Mouse (Mus musculus) liver (tissue): ENCODE data around the gene Spint1.

Source experiments
- DNase-seq: peaks from one replicate; pipeline ENCODE4 v3.0.0-alpha.2; 2020; ENCODE audit warnings: mixed read lengths

Gene Spint1

DNA sequence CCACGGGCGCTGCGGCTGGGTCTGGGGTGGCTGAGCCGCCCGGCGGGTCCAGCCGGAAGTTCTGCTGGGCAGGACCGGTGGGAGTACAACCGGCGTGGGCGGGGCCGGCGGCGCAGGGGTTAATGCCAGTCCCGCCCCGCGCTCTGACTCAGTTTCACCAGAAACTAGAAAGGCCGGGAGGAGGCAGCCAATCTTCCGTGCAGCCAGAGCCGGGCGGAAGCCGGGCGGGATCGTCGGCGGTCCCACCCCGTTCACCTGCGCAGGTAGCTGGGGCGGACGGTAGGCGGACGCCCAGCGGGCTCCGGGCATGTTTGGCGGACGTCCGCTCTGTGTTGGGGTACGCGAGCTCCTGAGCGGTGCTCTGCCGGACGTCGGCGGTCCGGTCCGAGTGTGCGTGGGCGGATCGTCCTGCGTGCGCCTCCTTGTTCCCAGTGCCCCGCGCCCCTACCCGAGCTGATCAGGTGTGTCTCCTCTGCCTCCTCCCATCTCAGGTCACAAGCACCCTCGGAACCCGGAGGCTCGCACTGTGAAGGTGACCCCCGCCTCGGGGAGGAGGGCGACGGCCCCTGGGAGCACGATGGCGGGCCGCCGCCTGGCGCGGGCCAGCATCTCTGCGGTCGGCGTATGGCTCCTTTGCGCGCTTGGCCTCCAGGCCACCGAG lies at the start of gene Spint1:
Gene Spint1 (plus strand): TSS at position 153 of the 661 bp plus-strand sequence.
- DNase-seq, result no peak

GRCm38 (mm10) chr2:119189029-119189710 lies 48.0 kb upstream of the Spint1 start:
- DNase-seq, result peak; percentile 89

- no peak for DNase-seq
Measured at GRCm38 (mm10) chr2:119190969-119191368, 46.2 kb upstream of the Spint1 start.

GRCm38 (mm10) chr2:119194140-119194539 lies 43.0 kb upstream of the Spint1 start:
- DNase-seq, result no peak

- no peak for DNase-seq
Measured at GRCm38 (mm10) chr2:119196316-119197108, 40.6 kb upstream of the Spint1 start.

- no peak for DNase-seq
Measured at GRCm38 (mm10) chr2:119197493-119197892, 39.7 kb upstream of the Spint1 start.

DNA sequence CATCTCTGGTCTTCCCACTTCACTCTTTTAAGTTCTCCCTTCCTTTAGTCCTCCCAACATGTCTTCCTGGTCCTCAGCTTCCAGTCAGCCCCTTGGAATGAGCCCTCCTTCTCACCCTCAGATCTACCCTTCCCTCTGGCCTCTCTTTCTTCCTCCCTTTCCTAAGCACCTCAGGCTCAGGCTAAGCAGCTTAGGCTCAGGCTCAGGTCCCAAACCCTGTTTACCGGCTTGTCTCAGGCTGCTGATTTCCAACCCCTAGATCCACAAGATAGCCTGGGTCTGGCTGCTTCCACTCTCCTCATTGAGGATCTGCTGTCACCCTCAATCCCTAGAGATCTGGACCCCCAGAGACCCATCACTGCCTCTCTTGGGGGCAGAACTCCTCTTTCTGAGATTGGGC lies 39.1 kb upstream of the Spint1 start:
- no peak for DNase-seq

- DNase-seq, result no peak
Measured at GRCm38 (mm10) chr2:119198934-119199333, 38.2 kb upstream of the Spint1 start.

DNA sequence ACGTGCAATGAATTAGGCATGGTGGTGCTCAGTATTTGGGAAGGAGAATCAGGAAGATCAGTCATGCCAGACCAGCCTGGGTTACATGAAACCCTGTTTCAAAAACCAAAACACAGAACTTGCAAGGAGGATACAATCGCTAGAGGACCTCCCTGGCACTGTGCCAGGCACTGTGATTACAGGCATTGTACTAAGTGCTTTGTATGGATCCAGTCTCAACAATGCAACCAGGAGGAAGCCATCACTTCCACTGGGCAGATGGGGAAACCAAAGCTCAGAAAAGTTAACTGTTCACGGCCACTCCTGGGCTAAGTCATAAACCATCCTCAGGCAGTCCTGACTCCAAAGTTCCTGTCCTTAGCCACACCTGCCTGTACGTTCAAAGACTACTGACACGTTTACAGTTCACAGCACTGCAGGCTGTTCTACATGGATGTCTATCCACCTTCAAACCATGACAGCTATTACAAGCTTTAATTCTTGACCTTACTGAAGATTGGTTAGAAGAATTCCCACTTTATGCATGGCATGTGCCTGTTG lies 34.2 kb upstream of the Spint1 start:
- DNase-seq, result peak; percentile 27

GRCm38 (mm10) chr2:119203871-119204460 lies 33.2 kb upstream of the Spint1 start:
- DNase-seq, result no peak

- DNase-seq, result no peak
Measured at GRCm38 (mm10) chr2:119207961-119208343, 29.2 kb upstream of the Spint1 start.

- peak; percentile 95 for DNase-seq
Measured at GRCm38 (mm10) chr2:119208344-119209175, 28.6 kb upstream of the Spint1 start, which contains the start of the genes Zfyve19 and Dnajc17. Gene Zfyve19, plus strand, starts transcription at chr2:119208617. Gene Dnajc17, minus strand, starts transcription at chr2:119208795.

GRCm38 (mm10) chr2:119209176-119209507 lies 28.0 kb upstream of the Spint1 start:
- DNase-seq, result no peak

DNA sequence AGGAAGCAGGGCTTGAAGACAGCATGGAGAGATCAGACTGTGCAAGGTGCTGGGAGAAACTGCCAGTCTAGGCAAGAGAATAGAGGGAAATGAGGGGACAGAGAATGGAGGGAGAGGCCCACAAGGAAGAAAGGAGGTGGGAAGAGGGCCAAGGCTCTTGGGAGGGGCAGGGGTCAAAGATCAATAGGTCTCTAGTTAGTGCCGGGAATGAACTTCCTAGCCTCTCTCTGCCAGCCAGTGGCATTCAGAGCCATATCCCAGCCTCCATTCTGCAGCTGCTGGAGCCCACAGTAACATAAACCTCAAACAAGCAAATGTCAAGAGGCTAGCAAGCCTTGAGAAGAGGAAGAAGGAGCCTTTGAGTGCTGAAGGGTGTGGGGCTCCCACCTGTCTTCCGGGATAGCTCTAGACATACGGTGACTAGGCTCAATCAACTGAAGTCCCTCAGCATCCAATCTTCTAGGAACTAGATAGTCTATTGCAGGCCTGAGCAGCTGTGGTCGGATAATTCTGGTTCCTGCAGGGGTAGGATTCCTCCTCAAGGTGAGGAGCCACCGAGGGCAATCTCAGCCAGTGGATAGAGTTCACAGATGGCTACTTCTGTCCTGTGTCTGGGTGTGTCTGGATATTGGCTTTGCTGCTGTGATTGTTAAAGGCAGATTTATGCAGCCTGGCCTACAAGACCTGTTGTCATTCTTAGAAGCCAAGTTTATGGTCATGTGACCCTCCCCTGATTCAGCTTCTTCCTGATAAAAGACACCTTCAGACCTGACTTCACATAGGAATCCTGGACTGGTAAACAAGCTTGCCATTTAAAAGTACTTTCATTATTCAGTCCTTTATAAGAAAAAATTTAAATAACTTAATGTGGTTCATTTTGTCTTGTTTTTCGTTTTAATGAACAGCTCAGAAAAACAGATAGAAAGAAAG lies 7.1 kb upstream of the Spint1 start, which contains the start of gene Ppp1r14d:
Gene Ppp1r14d (minus strand): TSS at position 132 of the 930 bp plus-strand sequence.
- DNase-seq, result no peak

DNA sequence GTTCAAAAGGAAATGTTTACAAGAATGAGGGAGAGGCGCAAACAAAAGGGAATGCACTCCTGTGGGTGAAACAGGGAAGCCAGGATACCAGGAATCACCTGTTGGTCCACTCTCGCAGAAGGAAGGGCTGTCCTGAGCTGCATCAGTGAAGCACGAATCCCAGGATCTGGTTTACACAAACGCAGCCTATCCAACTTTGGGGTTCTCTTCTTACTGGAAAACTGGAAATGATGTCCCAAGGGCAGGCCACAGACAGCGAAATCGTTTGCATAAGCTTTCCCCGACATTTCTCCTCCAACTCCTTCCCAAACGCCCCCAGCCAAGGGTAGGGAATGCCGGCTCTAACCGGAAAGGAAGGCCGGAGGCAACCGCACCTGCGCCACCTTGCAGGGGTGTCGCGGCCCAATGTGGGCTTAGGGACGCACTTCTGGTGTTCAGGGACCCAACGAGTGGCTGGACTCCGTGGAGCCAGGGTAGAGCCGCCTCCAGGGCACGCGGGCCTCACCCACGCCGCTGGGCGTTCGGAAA lies 416 bp upstream of the Spint1 start:
- no peak for DNase-seq

DNA sequence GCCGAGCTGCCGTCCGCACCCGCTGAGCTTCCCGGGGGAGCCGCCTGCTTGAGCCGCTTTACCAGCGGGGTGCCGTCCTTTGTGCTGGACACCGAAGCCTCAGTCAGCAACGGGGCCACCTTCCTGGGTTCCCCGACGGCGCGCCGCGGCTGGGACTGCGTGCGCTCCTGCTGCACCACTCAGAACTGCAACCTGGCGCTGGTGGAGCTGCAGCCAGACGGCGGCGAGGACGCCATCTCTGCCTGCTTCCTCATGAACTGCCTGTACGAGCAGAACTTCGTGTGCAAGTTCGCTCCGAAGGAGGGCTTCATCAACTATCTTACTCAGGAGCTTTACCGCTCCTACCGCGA lies 684 bp downstream of the Spint1 start:
- DNase-seq, result no peak

GRCm38 (mm10) chr2:119238671-119239070 lies 1.5 kb downstream of the Spint1 start:
- DNase-seq, result no peak

DNA sequence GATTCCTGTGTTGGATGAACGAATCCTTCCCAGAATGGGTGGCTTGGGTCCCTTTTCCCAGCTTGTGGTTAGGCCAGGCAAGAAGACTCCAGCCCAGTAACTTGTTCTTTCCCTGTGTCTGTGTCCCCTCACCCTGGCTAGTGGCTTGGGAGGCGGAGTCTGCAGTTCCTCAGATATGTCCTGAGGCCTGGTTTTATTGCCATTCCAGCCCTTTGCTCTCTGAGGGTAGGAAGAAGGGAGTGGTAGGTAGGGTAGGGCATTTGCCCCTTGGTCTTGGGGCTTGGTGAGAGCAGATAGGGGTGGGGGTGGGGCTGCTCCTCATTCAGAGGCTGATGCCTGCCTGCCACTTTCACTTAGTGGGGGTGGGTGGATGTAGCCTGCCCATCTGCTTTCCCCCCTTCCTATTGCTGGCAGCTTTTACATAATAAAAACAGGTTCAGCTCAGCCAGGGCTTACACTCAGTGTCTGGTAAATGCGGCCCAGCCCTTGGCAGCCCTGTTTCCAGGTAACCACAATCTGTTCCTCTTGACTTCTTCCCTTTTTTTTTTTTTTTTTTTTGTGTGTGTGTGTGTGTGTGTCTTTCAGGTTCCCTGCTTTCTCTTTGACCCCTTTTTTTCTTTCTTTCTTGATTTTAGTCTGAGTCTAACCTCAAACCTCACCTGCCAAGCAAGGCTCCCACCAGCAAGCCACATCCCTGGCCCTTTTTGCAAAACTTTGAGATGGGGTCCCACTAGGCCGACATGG lies 3.1 kb downstream of the Spint1 start:
- DNase-seq, result no peak

GRCm38 (mm10) chr2:119240819-119241186 lies 3.6 kb downstream of the Spint1 start:
- DNase-seq, result no peak

GRCm38 (mm10) chr2:119242548-119242947 lies 5.4 kb downstream of the Spint1 start:
- DNase-seq, result no peak
